Mouse (Mus musculus) kidney, postnatal 0 days (tissue): ENCODE results near the gene Slco4a1. TPM values are rescaled to one million over a fixed set of nuclear protein-coding genes. Genes with fewer than 3 reads are reported as not detected.

Source experiments
- ATAC-seq: fragments of 200-750 bp; cut with Nextera tagmentation; replicated peaks from 2 replicates; pipeline ENCODE4 v1.8.0; 2017; ENCODE audit warnings: low read depth, moderate number of reproducible peaks, moderate TSS enrichment, moderate library complexity; ENCODE audit not compliant: low FRiP score
- DNase-seq: peaks from one replicate; pipeline ENCODE4 v3.0.0-alpha.2; 2016; ENCODE audit warnings: low spot score
- H3K27ac ChIP-seq: fragments of 300-500 bp; sonication (generic); 2 replicates; pipeline ENCODE4 v1.5.1; 2014; ENCODE audit warnings: mild to moderate bottlenecking
- H3K27me3 ChIP-seq: fragments of 300-500 bp; sonication (generic); 2 replicates; pipeline ENCODE4 v1.6.1; 2014; ENCODE audit warnings: low read length, mixed read lengths; ENCODE audit not compliant: insufficient read depth
- H3K36me3 ChIP-seq: fragments of 300-500 bp; sonication (generic); 2 replicates; pipeline ENCODE4 v1.6.1; 2014; ENCODE audit warnings: low read length, mixed read lengths; ENCODE audit not compliant: insufficient read depth
- H3K4me1 ChIP-seq: fragments of 300-500 bp; sonication (generic); replicated peaks from 2 replicates; pipeline ENCODE4 v1.6.1; 2014; ENCODE audit warnings: antibody characterized with exemption, low read length, mixed read lengths; ENCODE audit not compliant: insufficient read depth
- H3K4me2 ChIP-seq: fragments of 300-500 bp; sonication (generic); 2 replicates; pipeline ENCODE4 v1.6.1; 2014; ENCODE audit warnings: mild to moderate bottlenecking, low read length, moderate library complexity, mixed read lengths
- H3K4me3 ChIP-seq: fragments of 300-500 bp; sonication (generic); replicated peaks from 2 replicates; pipeline ENCODE4 v1.5.1; 2014; ENCODE audit warnings: low read depth, low read length
- H3K9ac ChIP-seq: fragments of 300-500 bp; sonication (generic); 2 replicates; pipeline ENCODE4 v1.6.1; 2014; ENCODE audit warnings: low read depth, low read length
- H3K9me3 ChIP-seq: fragments of 300-500 bp; sonication (generic); replicated peaks from 2 replicates; pipeline ENCODE4 v1.6.1; 2016; ENCODE audit warnings: low read length, inconsistent platforms, mixed read lengths
- CTCF ChIP-seq: IDR thresholded peaks from 2 replicates; pipeline ENCODE4 v1.5.1; 2016; ENCODE audit warnings: antibody characterized with exemption, low read depth, mild to moderate bottlenecking, moderate library complexity
- WGBS: fragments of 180-500 bp; shearing (Covaris S2); extraction: QIAGEN DNeasy Blood & Tissue Kit; methylation state at CpG from one replicate; pipeline ENCODE4 v1.1.7; 2014; 5-methylcytosine and 5-hydroxymethylcytosine counted together
- polyA plus RNA-seq: library from polyadenylated mRNA; unstranded; fragments of >200 nt; fragmentation: Nextera tagmentation; extraction: Ambion mirVana; gene quantifications from 2 replicates; pipeline ENCODE4 v1.2.1, GENCODE M21; 2015

Slco4a1 gene
- polyA plus RNA-seq, 1 experiment from 2014 or later = 11.9 TPM

DNA sequence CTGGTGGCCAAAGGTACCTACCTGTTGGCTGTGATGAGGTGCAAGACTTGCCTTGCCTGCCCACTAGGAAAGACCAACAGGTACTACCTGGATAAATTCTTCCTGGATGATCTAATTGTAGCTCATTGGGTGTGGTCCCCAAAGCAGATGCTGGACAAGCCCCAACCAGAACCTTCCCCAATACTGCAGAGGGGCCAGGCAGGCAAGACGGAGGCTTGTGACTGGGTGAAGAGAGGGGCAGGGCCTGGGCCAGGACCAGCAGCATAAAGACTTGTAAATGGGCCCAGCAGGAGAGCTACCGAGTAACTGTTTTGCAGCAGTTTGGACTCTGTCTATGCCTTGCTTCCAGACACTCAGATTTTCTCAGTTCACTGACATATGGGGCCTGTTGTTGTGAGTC, 1.6 kb downstream of the Slco4a1 start:
- no peak for DNase-seq
- peaks cover 11% of the 10 kb centered on the region; the same call in 1 of the 2 replicates for H3K4me1 ChIP-seq
- no peaks in the 10 kb centered on the region for H3K9me3 ChIP-seq
- no peaks in the 10 kb centered on the region for H3K36me3 ChIP-seq
- no peak for TF ChIP-seq CTCF
- peak overlapping the region; percentile 91 for H3K4me2 ChIP-seq
- peaks cover 13% of the 10 kb centered on the region; the same call in 1 of the 2 replicates for H3K27me3 ChIP-seq
- H3K27ac ChIP-seq = no peak overlapping the region
- no peak overlapping the region for H3K9ac ChIP-seq
- no peak overlapping the region for H3K4me3 ChIP-seq
- ATAC-seq = no peak
- 75% methylated on average over 2 of the region's 2 CpGs for WGBS

DNA sequence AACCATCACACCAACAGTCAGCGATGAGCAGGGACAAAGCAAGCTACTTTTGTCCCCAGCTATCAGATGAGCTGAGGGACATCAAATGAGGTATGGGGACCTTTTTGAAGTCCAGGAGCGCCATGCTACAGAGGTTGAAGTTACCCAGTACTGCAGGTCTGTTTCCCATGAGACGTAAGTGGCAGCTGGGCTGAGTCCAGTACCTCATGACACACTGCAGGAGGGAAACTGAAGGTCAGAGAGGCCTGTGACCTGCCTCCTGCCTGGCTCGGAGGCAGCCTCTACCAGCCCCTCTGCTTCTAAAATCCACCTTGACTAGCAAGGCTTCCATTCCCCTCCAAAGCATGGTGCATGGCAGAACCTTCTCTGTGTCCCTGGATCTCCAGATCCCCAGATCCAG, 3.4 kb downstream of the Slco4a1 start:
- no peak overlapping the region for H3K4me2 ChIP-seq
- H3K9me3 ChIP-seq = no peaks in the 10 kb centered on the region
- peaks cover 13% of the 10 kb centered on the region; the same call in 1 of the 2 replicates for H3K27me3 ChIP-seq
- peaks cover 11% of the 10 kb centered on the region; the same call in 1 of the 2 replicates for H3K4me1 ChIP-seq
- H3K36me3 ChIP-seq = no peaks in the 10 kb centered on the region
- DNase-seq = no peak
- no peak overlapping the region for H3K9ac ChIP-seq
- TF ChIP-seq CTCF = no peak
- no peak overlapping the region for H3K4me3 ChIP-seq
- no peak for ATAC-seq
- H3K27ac ChIP-seq = no peak overlapping the region
- 69% methylated on average over 4 of the region's 4 CpGs for WGBS

DNA sequence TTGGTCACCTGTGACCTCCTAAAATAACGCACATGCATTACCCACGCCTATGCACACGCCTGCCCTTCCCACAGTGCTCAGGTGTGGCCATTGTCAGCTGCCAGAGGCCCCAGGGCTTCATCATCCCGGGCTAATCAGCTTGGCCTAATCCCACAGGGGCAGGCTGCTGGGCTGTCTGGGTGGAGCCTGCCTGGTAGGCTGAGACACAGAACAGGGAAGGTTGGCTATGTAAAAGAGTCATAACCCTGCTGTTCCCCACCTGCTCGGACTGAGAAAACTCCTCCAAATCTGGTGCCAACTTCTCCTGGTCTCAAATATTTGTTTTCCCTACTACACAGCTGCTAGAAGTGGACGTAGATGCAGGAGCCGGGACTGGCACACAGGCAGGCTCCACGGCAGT, 4.8 kb downstream of the Slco4a1 start:
- Histone ChIP-seq H3K4me2 (no peak overlapping the region), H3K27ac (peak overlapping the region; percentile 13; the same call in 1 of the 2 replicates), H3K4me1 (peaks cover 11% of the 10 kb centered on the region; the same call in 1 of the 2 replicates), H3K9ac (no peak overlapping the region), H3K36me3 (no peaks in the 10 kb centered on the region), H3K27me3 (peaks cover 13% of the 10 kb centered on the region; the same call in 1 of the 2 replicates), H3K4me3 (no peak overlapping the region), H3K9me3 (no peaks in the 10 kb centered on the region)
- DNase-seq (no peak), ATAC-seq (no peak)
- TF ChIP-seq CTCF = no peak
- 64% methylated on average over 8 of the region's 8 CpGs for WGBS

DNA sequence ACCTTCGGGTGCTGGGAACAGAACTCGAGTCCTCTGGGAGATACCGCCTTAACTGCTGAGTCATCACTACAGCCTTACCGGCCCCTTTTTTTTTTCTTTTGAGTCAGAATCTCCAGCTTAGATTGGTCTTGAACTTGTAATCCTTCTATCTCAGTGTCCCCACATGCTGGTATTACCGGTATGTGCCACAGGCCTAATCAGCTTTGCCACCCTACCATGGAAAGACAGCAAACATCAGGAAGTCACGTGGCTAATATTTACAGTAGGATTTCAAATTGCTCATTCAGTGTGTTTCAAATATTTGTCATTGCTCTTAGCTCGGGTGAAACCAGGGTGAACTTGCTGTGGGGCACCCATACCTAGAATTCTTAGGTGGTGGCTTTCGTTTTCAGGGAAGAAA, 6.5 kb downstream of the Slco4a1 start:
- no peak overlapping the region for H3K4me3 ChIP-seq
- no peak overlapping the region for H3K4me2 ChIP-seq
- DNase-seq (no peak), ATAC-seq (no peak)
- no peaks in the 10 kb centered on the region for H3K36me3 ChIP-seq
- H3K27me3 ChIP-seq = no peaks in the 10 kb centered on the region
- H3K27ac ChIP-seq = no peak overlapping the region
- WGBS = 77% methylated on average over 8 of the region's 8 CpGs
- no peaks in the 10 kb centered on the region for H3K4me1 ChIP-seq
- H3K9ac ChIP-seq = no peak overlapping the region
- no peak for TF ChIP-seq CTCF
- H3K9me3 ChIP-seq = no peaks in the 10 kb centered on the region

DNA sequence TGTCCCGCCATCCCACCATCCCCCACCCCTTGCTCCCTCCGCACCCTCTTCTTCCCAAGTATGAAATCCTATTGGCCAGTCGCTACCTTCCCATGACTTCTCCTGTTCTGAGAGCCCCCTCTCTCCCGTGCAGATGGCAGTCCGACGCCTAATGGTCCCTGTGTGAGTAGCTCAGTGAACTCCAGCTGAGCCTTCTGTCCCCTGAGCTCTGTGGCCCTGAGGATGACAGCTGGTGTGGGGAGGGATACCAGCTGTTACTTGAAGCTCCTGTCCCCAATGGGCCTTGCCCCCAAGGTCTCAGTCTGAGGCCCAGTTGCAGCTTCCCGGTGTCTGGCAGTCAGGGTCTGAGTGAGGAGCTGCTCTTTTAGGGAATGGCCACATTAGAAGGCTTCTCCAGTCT, 10.5 kb downstream of the Slco4a1 start:
- Histone ChIP-seq H3K9ac (no peak overlapping the region), H3K36me3 (no peaks in the 10 kb centered on the region), H3K4me1 (no peaks in the 10 kb centered on the region), H3K4me2 (no peak overlapping the region), H3K4me3 (no peak overlapping the region), H3K9me3 (no peaks in the 10 kb centered on the region), H3K27ac (no peak overlapping the region), H3K27me3 (no peaks in the 10 kb centered on the region)
- 51% methylated on average over 7 of the region's 7 CpGs for WGBS
- DNase-seq (no peak), ATAC-seq (no peak)
- TF ChIP-seq CTCF = no peak

DNA sequence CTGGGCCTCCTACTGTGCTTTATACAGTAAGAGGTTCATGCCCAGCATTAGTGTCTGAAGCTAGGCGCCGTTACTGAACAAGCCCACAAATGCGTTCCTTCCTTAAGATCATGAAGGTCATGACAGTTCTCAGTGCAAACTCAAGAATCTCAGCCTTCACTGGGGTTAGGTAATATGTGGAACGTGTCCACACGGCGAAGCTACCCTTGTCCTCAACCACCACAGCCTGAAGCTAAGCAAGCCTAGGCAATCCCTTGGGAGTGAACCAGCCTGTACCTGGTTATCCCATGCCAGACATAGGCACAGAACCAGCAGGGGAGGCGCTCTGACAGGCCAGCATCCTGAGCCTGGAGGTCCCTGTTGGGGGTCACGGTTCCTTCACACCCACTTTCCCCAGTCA, 12.8 kb downstream of the Slco4a1 start:
- no peak overlapping the region for H3K9ac ChIP-seq
- whole genome bisulfite sequencing = 94% methylated on average over 8 of the region's 8 CpGs
- H3K4me2 ChIP-seq = no peak overlapping the region
- H3K27me3 ChIP-seq = no peaks in the 10 kb centered on the region
- H3K27ac ChIP-seq = no peak overlapping the region
- no peak overlapping the region for H3K4me3 ChIP-seq
- DNase-seq (no peak), ATAC-seq (no peak)
- H3K4me1 ChIP-seq = no peaks in the 10 kb centered on the region; the same call in 1 of the 2 replicates
- H3K9me3 ChIP-seq = no peaks in the 10 kb centered on the region
- no peaks in the 10 kb centered on the region for H3K36me3 ChIP-seq
- no peak for TF ChIP-seq CTCF

DNA sequence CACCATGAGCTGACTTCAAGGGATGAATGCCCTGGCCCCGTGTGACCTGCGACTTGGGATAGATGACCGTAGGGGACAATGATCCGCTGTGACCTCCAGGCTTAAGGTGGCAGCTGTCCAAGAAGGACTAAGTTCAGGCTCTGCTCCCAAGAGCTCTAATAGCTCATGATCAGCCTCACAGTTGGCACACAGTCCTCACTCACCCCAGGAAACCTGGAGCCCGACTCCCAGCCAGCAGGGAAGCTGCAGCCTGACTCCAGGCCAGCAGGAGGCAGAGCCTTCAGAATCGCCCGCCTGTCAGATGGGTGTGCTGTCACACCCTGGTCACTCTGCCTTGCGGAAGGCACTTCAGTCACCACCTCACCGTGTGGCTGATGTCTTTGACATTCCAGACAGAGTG, 13.7 kb downstream of the Slco4a1 start:
- H3K4me1 ChIP-seq = no peaks in the 10 kb centered on the region; the same call in 1 of the 2 replicates
- H3K9me3 ChIP-seq = no peaks in the 10 kb centered on the region
- DNase-seq (no peak), ATAC-seq (no peak)
- 62% methylated on average over 9 of the region's 9 CpGs for WGBS
- H3K4me3 ChIP-seq = no peak overlapping the region
- no peaks in the 10 kb centered on the region for H3K27me3 ChIP-seq
- no peak overlapping the region for H3K4me2 ChIP-seq
- no peak overlapping the region for H3K9ac ChIP-seq
- H3K27ac ChIP-seq = no peak overlapping the region
- no peaks in the 10 kb centered on the region for H3K36me3 ChIP-seq
- peak; percentile 39 for TF ChIP-seq CTCF
